ENCODE assay signal across 9 mouse cellular contexts in genomic region chr3:108409656-108410358, GRCm38 (mm10). TPM values are rescaled to one million over a fixed set of nuclear protein-coding genes. Genes with fewer than 3 reads are reported as not detected.
A peak's percentile ranks its signal among the peaks of the same experiment; 100 is the strongest.
DNase-seq lines count a peak whose midpoint lies in the region; ATAC-seq and TF ChIP-seq lines count a peak whose summit lies in the region.
"Had no signal": no experiment of that assay in that cellular context is flagged by ENCODE, and none has a peak within 500 bp of the region (broad histone marks: within the 10 kb centered on the region; RNA-seq: fewer than 3 reads in every experiment).

No protein-coding gene starts in this region.

- no peak; the same call in 1 of the 2 replicates for ATAC-seq in neural tube, embryonic 11.5 days (ENCODE audit: insufficient read depth, low FRiP score, low TSS enrichment)
- no peak for ATAC-seq in limb, embryonic 13.5 days (ENCODE audit: low FRiP score, low read depth)
- no peak for ATAC-seq in stomach, postnatal 0 days (ENCODE audit: low FRiP score, low TSS enrichment)
- ATAC-seq in megakaryocyte, adult 5-6 weeks (ENCODE audit: poor library complexity, severe bottlenecking), result no peak
- ATAC-seq in liver, postnatal 0 days, result no peak

- H3K36me3 ChIP-seq in neural tube, embryonic 11.5 days (ENCODE audit: control insufficient read depth, insufficient read depth, low read length), result peaks cover 31% of the 10 kb centered on the region
- H3K36me3 ChIP-seq in hindbrain, embryonic 10.5 days, result peaks cover 97% of the 10 kb centered on the region
- peaks cover 40% of the 10 kb centered on the region for H3K36me3 ChIP-seq in limb, embryonic 13.5 days
- no peaks in the 10 kb centered on the region; the same call in 1 of the 2 replicates for H3K36me3 ChIP-seq in stomach, postnatal 0 days (ENCODE audit: control insufficient read depth, insufficient read depth, low read length)
- no peaks in the 10 kb centered on the region for H3K36me3 ChIP-seq in liver, postnatal 0 days (replicated peaks; ENCODE audit: insufficient read depth, low read length)

- intact Hi-C loops in heart, postnatal 10 days (cut with DNase I), result no loop called here

- H3K27me3 ChIP-seq in neural tube, embryonic 11.5 days (ENCODE audit: control insufficient read depth, insufficient read depth, low read length), result no peaks in the 10 kb centered on the region
- H3K27me3 ChIP-seq in hindbrain, embryonic 10.5 days (ENCODE audit: insufficient read depth, poor library complexity, severe bottlenecking), result no peaks in the 10 kb centered on the region
- 0 out of 2 replicates have a peak, but pooled peaks cover under 1% of the 10 kb centered on the region for H3K27me3 ChIP-seq in limb, embryonic 13.5 days
- H3K27me3 ChIP-seq in stomach, postnatal 0 days (ENCODE audit: control insufficient read depth, insufficient read depth, low read length), result no peaks in the 10 kb centered on the region
- peaks cover 6% of the 10 kb centered on the region for H3K27me3 ChIP-seq in liver, postnatal 0 days (ENCODE audit: insufficient read depth, low read length)

- peaks cover 8% of the 10 kb centered on the region for H3K9me3 ChIP-seq in neural tube, embryonic 11.5 days (ENCODE audit: control insufficient read depth, low read length)
- H3K9me3 ChIP-seq in hindbrain, embryonic 10.5 days, result peaks cover 25% of the 10 kb centered on the region
- peaks cover 22% of the 10 kb centered on the region; the same call in 1 of the 2 replicates for H3K9me3 ChIP-seq in limb, embryonic 13.5 days
- H3K9me3 ChIP-seq in stomach, postnatal 0 days (ENCODE audit: control insufficient read depth, low read length), result no peaks in the 10 kb centered on the region
- peaks cover 16% of the 10 kb centered on the region for H3K9me3 ChIP-seq in liver, postnatal 0 days (ENCODE audit: low read length)

- 35% methylated on average over 8 of the region's 8 CpGs for WGBS in neural tube, embryonic 11.5 days
- 23% methylated on average over 8 of the region's 8 CpGs for WGBS in hindbrain, embryonic 10.5 days
- 61% methylated on average over 8 of the region's 8 CpGs for WGBS in limb, embryonic 13.5 days
- WGBS in stomach, postnatal 0 days, result 47% methylated on average over 8 of the region's 8 CpGs
- WGBS in liver, postnatal 0 days (ENCODE audit: insufficient replicate concordance), result 64% methylated on average over 8 of the region's 8 CpGs

- no peak for TF ChIP-seq EP300 in stomach, postnatal 0 days (optimal IDR thresholded peaks at IDR 0.05)
- no peak for TF ChIP-seq EP300 in liver, postnatal 0 days (IDR thresholded peaks at IDR 0.05; ENCODE audit: low read depth)

- TF ChIP-seq CTCF in stomach, postnatal 0 days (IDR thresholded peaks at IDR 0.05; ENCODE audit: low read depth), result no peak
- no peak for TF ChIP-seq CTCF in liver, postnatal 0 days (IDR thresholded peaks at IDR 0.05; ENCODE audit: low read depth)

- peak; percentile 53 for DNase-seq in neural tube, embryonic 11.5 days (ENCODE audit: low spot score)
- no peak for DNase-seq in neural tube, embryonic 10.5 days (ENCODE audit: extremely low spot score, low spot score)
- DNase-seq in hindbrain, embryonic 10.5 days (ENCODE audit: low spot score), result peak; percentile 59
- DNase-seq in stomach, postnatal 0 days (ENCODE audit: low spot score), result no peak
- DNase-seq in heart, postnatal 10 days, result no peak
- DNase-seq in liver, postnatal 0 days, result no peak
- DNase-seq: right cerebral cortex, postnatal 14 days had no signal

- H3K4me2 ChIP-seq in neural tube, embryonic 11.5 days (ENCODE audit: low read depth), result peak overlapping the region; percentile 87
- H3K4me2 ChIP-seq in limb, embryonic 13.5 days (replicated peaks), result no peak overlapping the region
- H3K4me2 ChIP-seq in stomach, postnatal 0 days (replicated peaks; ENCODE audit: low read depth), result peak overlapping the region; percentile 14; the same call in 1 of the 2 replicates
- no peak overlapping the region for H3K4me2 ChIP-seq in liver, postnatal 0 days (ENCODE audit: low read depth, low read length)

- peak overlapping the region; percentile 97 for H3K27ac ChIP-seq in neural tube, embryonic 11.5 days (ENCODE audit: low read depth, low read length)
- peak overlapping the region; percentile 98 for H3K27ac ChIP-seq in hindbrain, embryonic 10.5 days
- no peak overlapping the region for H3K27ac ChIP-seq in limb, embryonic 13.5 days
- no peak overlapping the region for H3K27ac ChIP-seq in stomach, postnatal 0 days (replicated peaks)
- no peak overlapping the region for H3K27ac ChIP-seq in liver, postnatal 0 days (ENCODE audit: low read depth)

- H3K4me3 ChIP-seq in neural tube, embryonic 11.5 days (ENCODE audit: low read depth, low read length), result peak overlapping the region; percentile 41
- H3K4me3 ChIP-seq in hindbrain, embryonic 10.5 days, result peak overlapping the region; percentile 96
- H3K4me3 ChIP-seq in limb, embryonic 13.5 days, result no peak overlapping the region
- no peak overlapping the region for H3K4me3 ChIP-seq in stomach, postnatal 0 days (ENCODE audit: low read depth, low read length)
- no peak overlapping the region for H3K4me3 ChIP-seq in liver, postnatal 0 days (ENCODE audit: low read depth, low read length)

- peaks cover 38% of the 10 kb centered on the region for H3K4me1 ChIP-seq in neural tube, embryonic 11.5 days (ENCODE audit: control insufficient read depth, insufficient read depth, low read length)
- peaks cover 96% of the 10 kb centered on the region for H3K4me1 ChIP-seq in hindbrain, embryonic 10.5 days (replicated peaks)
- peaks cover 14% of the 10 kb centered on the region for H3K4me1 ChIP-seq in limb, embryonic 13.5 days
- peaks cover 3% of the 10 kb centered on the region; the same call in 1 of the 2 replicates for H3K4me1 ChIP-seq in stomach, postnatal 0 days (replicated peaks; ENCODE audit: control insufficient read depth, insufficient read depth)
- no peaks in the 10 kb centered on the region for H3K4me1 ChIP-seq in liver, postnatal 0 days (ENCODE audit: insufficient read depth)

- H3K9ac ChIP-seq in neural tube, embryonic 11.5 days (ENCODE audit: low read length), result peak overlapping the region; percentile 89
- H3K9ac ChIP-seq in limb, embryonic 13.5 days, result 0 out of 2 replicates have a peak overlapping the region, but pooled peaks have one; percentile 40
- H3K9ac ChIP-seq in stomach, postnatal 0 days (ENCODE audit: low read length), result peak overlapping the region; percentile 38; the same call in 1 of the 2 replicates
- H3K9ac ChIP-seq in liver, postnatal 0 days (replicated peaks), result no peak overlapping the region

RNA-seq across cellular contexts. Expression of gene Celsr2, which starts 5.5 kb away (rescaled TPM):
- 65.2 and 65.5 TPM in 2 replicates for polyA plus RNA-seq in neural tube, embryonic 11.5 days (2014; fragmentation: Nextera tagmentation; extraction: Ambion mirVana)
- polyA plus RNA-seq in hindbrain, embryonic 10.5 days (2016; fragmentation: Nextera tagmentation; extraction: Ambion mirVana), result 58.1 and 79.1 TPM in 2 replicates
- 5.5 and 7.3 TPM in 2 replicates for polyA plus RNA-seq in limb, embryonic 13.5 days (2015; fragmentation: Nextera tagmentation; extraction: Ambion mirVana)
- polyA plus RNA-seq in stomach, postnatal 0 days (2015; fragmentation: Nextera tagmentation; extraction: Ambion mirVana), result 7.5 and 9.7 TPM in 2 replicates
- 0.75 and 0.94 TPM in 2 replicates for total RNA-seq in megakaryocyte, adult 5-6 weeks (2015)
- total RNA-seq in megakaryocyte, adult 5-6 weeks (2017), result 0.22 and 0.81 TPM in 2 replicates
- total RNA-seq in heart, postnatal 10 days (2021), result 1 to 10 TPM; 7.4 to 7.6 TPM
- polyA plus RNA-seq in liver, postnatal 0 days (2015; fragmentation: Nextera tagmentation; extraction: Ambion mirVana), result 0.18 and 0.30 TPM in 2 replicates

RNA-seq across cellular contexts. Expression of gene Psrc1, which starts 26.2 kb away (rescaled TPM):
- polyA plus RNA-seq in neural tube, embryonic 11.5 days (2014; fragmentation: Nextera tagmentation; extraction: Ambion mirVana), result 52.0 and 54.0 TPM in 2 replicates
- 75.8 and 89.8 TPM in 2 replicates for polyA plus RNA-seq in hindbrain, embryonic 10.5 days (2016; fragmentation: Nextera tagmentation; extraction: Ambion mirVana)
- polyA plus RNA-seq in limb, embryonic 13.5 days (2015; fragmentation: Nextera tagmentation; extraction: Ambion mirVana), result 62.7 and 63.1 TPM in 2 replicates
- 7.7 and 8.3 TPM in 2 replicates for polyA plus RNA-seq in stomach, postnatal 0 days (2015; fragmentation: Nextera tagmentation; extraction: Ambion mirVana)
- 11.9 and 12.2 TPM in 2 replicates for total RNA-seq in megakaryocyte, adult 5-6 weeks (2015)
- 12.8 and 15.4 TPM in 2 replicates for total RNA-seq in megakaryocyte, adult 5-6 weeks (2017)
- 1 to 10 TPM; 2.9 to 4.1 TPM for total RNA-seq in heart, postnatal 10 days (2021)
- 5.6 and 7.8 TPM in 2 replicates for polyA plus RNA-seq in liver, postnatal 0 days (2015; fragmentation: Nextera tagmentation; extraction: Ambion mirVana)

RNA-seq across cellular contexts. Expression of gene Sars, which starts 35.2 kb away (rescaled TPM):
- 214 and 216 TPM in 2 replicates for polyA plus RNA-seq in neural tube, embryonic 11.5 days (2014; fragmentation: Nextera tagmentation; extraction: Ambion mirVana)
- polyA plus RNA-seq in hindbrain, embryonic 10.5 days (2016; fragmentation: Nextera tagmentation; extraction: Ambion mirVana), result 161 and 177 TPM in 2 replicates
- 114 and 122 TPM in 2 replicates for polyA plus RNA-seq in limb, embryonic 13.5 days (2015; fragmentation: Nextera tagmentation; extraction: Ambion mirVana)
- polyA plus RNA-seq in stomach, postnatal 0 days (2015; fragmentation: Nextera tagmentation; extraction: Ambion mirVana), result 99.5 and 102 TPM in 2 replicates
- total RNA-seq in megakaryocyte, adult 5-6 weeks (2015), result 19.2 and 19.9 TPM in 2 replicates
- total RNA-seq in megakaryocyte, adult 5-6 weeks (2017), result 241 and 283 TPM in 2 replicates
- total RNA-seq in heart, postnatal 10 days (2021), result 10 to 100 TPM; 97.1 to 97.8 TPM
- 39.0 and 41.7 TPM in 2 replicates for polyA plus RNA-seq in liver, postnatal 0 days (2015; fragmentation: Nextera tagmentation; extraction: Ambion mirVana)

RNA-seq across cellular contexts. Expression of gene Mybphl, which starts 45.1 kb away (rescaled TPM):
- 0.19 and 0.31 TPM in 2 replicates for polyA plus RNA-seq in neural tube, embryonic 11.5 days (2014; fragmentation: Nextera tagmentation; extraction: Ambion mirVana)
- not detected in 2 replicates for polyA plus RNA-seq in hindbrain, embryonic 10.5 days (2016; fragmentation: Nextera tagmentation; extraction: Ambion mirVana)
- polyA plus RNA-seq in limb, embryonic 13.5 days (2015; fragmentation: Nextera tagmentation; extraction: Ambion mirVana), result not detected in 2 replicates
- not detected in 2 replicates for polyA plus RNA-seq in stomach, postnatal 0 days (2015; fragmentation: Nextera tagmentation; extraction: Ambion mirVana)
- total RNA-seq in megakaryocyte, adult 5-6 weeks (2015), result not detected in 2 replicates
- total RNA-seq in megakaryocyte, adult 5-6 weeks (2017), result not detected in 2 replicates
- total RNA-seq in heart, postnatal 10 days (2021), result 10 to 100 TPM; 18.1 to 41.9 TPM
- polyA plus RNA-seq in liver, postnatal 0 days (2015; fragmentation: Nextera tagmentation; extraction: Ambion mirVana), result 0.49 and 0.76 TPM in 2 replicates

Comparison
In these comparisons a context has a peak if more than half of its experiments do, and no peak if none do; other contexts are left out.
1. DNase-seq: peak in neural tube, embryonic 11.5 days (single experiment) and hindbrain, embryonic 10.5 days (single experiment); none in neural tube, embryonic 10.5 days (single experiment), stomach, postnatal 0 days (single experiment), heart, postnatal 10 days (0 of 2) and liver, postnatal 0 days (single experiment).
2. H3K27ac ChIP-seq: peak in neural tube, embryonic 11.5 days (single experiment) and hindbrain, embryonic 10.5 days (single experiment); none in limb, embryonic 13.5 days (single experiment), stomach, postnatal 0 days (single experiment) and liver, postnatal 0 days (single experiment).
3. H3K4me2 ChIP-seq: peak in neural tube, embryonic 11.5 days (single experiment) and stomach, postnatal 0 days (single experiment); none in limb, embryonic 13.5 days (single experiment) and liver, postnatal 0 days (single experiment).
4. H3K4me3 ChIP-seq: peak in neural tube, embryonic 11.5 days (single experiment) and hindbrain, embryonic 10.5 days (single experiment); none in limb, embryonic 13.5 days (single experiment), stomach, postnatal 0 days (single experiment) and liver, postnatal 0 days (single experiment).